Mouse (Mus musculus) v-Abl transformed pro-B cells (cell line): Measurements from ENCODE around the gene Coa3.

Source experiments
- in situ Hi-C, 2 experiments: fragments of 400-800 bp; cut with MboI; formaldehyde crosslinking; loops; one replicate each; pipeline ENCODE4 v1.15.1; 2025; ENCODE audit not compliant: unreplicated experiment in 2 of 2

The Coa3 gene

DNA sequence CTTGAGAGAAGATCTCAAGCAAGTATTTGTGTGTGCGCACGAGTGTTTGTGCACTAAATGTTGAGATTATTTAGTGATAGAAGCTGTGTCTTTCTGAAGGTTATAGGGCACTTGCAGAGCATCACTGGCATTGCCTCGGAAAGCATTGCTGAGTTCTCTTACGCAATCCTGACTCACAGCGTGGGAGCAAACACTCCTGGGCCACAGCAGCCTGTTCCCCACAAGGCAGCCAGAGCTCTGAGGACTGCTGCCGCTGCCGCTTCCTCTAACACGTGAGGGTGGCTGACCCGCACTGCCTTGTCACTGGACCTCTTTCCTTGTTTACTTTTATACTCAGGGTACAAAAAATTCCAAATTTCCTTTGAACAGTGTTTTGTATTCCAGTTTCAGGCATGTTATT lies 8.4 kb upstream of the Coa3 start:
- in situ Hi-C loops = no loop called here

GRCm38 (mm10) chr11:101283805-101284204 lies 4.9 kb upstream of the Coa3 start:
- in situ Hi-C loops = no loop called here

GRCm38 (mm10) chr11:101282896-101283295 lies 4.0 kb upstream of the Coa3 start:
- in situ Hi-C loops = no loop called here

DNA sequence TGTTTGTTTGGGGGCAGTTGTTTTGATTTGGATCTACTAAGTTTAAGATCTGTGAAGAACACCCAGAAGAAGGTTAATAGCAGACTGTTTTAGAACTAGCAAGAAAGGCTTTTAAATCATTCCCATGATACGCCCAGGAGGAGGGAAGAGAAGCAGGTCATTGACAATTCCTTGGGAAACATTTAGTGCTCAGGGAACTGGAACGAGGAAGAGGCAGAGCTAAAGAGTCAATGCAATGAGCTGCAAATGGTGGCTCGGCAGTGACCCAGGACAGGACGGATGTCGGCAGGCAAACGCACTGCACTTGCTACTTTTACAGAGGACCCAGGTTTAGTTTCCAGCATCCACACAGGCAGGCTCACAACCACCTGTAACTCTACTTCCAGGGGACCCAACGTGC lies 1.9 kb upstream of the Coa3 start:
- in situ Hi-C loops = no loop called here

DNA sequence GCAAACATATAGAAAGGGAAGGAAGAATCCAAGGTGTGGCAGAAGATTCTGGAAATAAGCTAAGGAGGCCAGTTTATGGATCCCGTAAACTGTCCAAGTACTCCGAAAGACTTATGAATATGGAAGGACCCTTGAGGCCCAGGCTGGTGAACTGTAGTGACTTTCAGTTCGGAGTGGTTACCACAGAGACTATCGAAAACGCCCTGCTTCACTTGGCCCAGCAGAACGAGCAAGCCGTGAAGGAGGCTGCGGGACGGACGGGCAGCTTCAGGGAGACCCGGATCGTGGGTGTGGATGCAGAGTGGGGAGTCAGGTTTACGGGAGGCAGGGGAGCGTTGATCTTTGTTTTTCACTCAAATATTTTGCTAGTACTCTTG lies 267 bp upstream of the Coa3 start:
- in situ Hi-C loops = no loop called here

DNA sequence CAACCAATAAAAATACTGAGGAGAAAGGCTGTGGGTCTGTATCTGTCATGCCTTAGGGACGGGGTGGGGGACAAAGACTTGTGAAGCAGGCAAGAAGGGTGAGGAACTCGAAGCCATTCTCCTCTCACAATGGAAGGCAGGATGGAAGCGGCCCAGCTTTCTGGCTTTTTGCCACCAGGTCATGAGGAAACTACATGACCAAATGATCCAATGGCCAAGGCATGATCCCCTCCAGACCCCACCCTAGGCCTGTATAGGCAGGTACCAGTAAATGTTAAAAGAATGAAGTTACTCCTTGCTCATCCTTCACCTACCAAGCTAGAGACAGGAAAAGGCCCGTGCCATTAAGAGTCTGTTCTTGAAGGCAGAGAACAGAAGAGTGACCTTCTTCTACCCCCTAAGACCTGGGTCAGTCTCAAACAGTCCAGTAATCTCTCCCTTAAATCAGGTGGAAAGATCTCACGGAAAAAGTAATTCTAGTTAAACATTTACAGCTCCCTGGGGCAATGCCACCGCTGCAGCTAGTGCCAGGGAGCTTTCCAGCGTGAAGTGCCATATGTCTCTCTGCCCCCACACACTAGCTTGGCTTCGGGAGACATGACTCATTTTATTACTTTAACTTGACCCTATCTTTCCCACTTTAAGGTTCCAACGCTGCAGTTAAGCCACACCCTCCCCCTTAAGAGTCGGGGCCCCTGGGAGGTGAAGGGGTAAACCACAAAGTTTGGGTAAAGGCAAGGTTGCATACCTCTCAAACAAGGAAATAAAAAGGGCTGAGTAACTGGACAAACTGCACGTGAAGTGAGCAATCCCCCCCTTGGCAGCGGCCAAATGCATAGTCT lies 1.3 kb downstream of the Coa3 start:
- in situ Hi-C loops = no loop called here

- in situ Hi-C loops = no loop called here
These were observed 2.4 kb downstream of the Coa3 start for GRCm38 (mm10) chr11:101276319-101277070.

DNA sequence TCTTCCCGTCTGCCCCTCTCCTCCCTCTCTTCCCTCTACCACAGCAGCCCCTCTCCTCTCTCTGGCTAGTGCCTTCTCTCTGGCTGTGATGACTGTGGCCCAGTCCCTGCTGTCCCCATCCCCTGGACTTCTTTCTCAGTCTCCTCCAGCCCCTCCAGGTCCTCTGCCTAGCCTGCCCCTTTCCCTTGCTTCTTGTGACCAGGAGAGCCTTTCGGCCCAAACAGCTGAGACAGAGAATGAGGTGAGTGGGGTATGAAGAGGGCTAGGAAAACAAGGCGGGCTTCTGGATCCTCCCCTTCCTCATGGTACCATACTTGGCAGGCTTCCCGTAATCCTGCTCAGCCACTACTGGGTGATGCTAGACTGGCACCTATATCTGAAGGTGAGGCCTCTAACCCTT lies 3.6 kb downstream of the Coa3 start:
- in situ Hi-C loops = no loop called here

DNA sequence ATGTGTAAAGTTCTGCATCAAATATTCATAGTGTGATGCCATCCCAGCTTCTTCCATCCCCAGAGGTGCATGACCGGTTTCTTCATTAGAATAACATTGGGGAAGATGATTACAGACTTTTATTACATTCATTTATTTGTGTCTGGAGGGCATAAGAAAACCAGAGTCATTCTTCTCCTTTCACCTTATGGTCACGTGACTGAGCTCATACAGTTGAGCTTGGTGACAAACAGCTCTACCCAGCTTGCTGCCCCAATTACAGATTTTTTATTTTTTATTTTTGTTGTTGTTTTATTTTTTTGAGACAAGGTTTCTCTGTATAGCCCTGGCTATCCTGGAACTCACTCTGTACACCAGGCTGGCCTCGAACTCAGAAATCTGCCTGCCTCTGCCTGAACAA lies 6.5 kb downstream of the Coa3 start:
- in situ Hi-C loops = no loop called here

GRCm38 (mm10) chr11:101269577-101270116 lies 9.3 kb downstream of the Coa3 start:
- in situ Hi-C loops = no loop called here

- in situ Hi-C loops = no loop called here
These were observed 13.0 kb downstream of the Coa3 start for GRCm38 (mm10) chr11:101265906-101266305.

DNA sequence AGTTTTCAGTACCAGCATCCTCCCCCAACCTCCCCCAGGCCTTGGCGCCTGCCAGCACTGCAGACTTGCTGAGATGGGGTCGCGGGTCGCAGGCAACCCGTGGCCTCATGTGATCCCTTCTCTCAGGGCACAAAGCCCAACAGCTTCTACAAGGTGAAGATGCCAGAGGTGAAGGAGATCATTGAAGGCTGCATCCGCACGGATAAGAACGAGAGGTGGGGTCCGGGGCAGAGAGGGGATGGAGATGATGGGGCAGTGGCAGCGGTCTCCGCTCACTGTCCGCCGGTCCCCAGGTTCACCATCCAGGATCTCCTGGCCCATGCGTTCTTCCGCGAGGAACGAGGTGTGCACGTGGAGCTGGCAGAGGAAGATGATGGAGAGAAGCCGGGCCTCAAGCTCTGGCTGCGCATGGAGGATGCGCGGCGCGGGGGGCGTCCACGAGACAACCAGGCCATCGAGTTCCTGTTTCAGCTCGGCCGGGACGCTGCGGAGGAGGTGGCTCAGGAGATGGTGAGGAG lies 13.9 kb downstream of the Coa3 start:
- in situ Hi-C loops = no loop called here

GRCm38 (mm10) chr11:101263989-101264280 lies 15.0 kb downstream of the Coa3 start:
- in situ Hi-C loops = no loop called here

DNA sequence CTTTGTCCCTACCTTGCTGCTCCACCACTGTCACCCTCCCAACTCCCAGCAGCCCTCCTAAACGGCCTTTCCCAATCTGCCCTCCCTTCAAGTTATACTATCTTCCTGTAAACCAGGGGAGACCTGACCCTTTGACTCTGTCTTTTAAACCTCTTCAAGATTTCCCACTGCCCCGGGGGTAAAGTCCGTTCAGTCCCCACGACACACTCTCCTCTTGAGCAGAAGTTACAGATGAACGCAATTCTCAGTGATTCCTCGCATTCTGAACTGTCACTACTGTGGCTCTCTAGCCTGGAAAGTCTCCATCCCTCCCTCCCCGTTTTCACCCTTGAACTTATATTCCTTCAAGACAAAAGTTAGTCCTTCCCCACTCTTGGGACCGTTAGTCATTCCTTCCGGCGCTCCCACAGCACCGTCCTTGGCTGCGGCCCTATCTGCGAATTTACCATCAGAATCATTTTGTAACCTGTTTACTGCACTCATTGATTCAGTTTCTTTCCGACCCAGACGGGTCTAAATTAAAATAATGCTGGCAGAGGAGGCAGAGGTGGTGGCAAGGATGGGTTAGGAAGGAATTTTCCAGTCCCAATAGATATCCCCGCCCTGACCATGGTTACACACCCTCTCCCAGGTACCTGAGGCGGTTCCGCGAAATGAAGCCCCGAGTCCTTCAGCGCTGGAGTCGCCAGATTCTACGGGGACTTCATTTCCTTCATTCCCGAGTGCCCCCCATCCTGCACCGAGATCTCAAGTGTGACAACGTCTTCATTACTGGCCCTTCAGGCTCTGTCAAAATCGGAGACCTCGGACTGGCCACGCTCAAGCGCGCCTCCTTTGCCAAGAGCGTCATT lies 15.6 kb downstream of the Coa3 start:
- in situ Hi-C loops = no loop called here

DNA sequence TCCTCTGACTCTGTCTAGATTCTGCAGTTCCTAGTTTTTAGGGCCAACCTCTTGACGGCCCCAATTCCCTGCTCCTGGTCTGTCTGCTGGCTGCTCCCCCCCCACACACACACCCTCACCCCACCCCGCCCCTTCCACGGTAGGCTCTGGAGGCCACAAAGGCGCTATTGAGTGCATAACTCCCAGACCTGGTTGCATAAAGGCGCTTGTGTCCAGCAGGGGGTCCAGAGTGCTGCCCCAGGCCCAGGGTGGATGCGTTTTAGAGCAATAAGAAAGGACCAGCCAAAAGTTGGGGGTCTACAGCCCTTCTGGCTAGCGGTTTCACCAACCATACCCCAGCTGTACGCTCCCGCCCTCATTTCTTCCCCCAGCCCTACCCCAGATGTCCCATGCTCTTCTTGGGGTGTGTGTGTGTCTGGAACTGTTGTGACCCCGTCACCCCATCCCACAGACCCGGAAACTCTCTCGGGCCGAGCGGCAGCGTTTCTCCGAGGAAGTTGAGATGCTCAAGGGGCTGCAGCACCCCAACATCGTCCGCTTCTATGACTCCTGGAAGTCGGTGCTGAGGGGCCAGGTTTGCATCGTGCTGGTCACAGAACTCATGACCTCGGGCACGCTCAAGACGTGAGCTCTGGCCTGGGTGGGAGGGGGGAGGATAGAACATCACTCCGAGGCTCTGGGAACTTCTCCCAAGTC lies 16.5 kb downstream of the Coa3 start:
- in situ Hi-C loops = no loop called here

DNA sequence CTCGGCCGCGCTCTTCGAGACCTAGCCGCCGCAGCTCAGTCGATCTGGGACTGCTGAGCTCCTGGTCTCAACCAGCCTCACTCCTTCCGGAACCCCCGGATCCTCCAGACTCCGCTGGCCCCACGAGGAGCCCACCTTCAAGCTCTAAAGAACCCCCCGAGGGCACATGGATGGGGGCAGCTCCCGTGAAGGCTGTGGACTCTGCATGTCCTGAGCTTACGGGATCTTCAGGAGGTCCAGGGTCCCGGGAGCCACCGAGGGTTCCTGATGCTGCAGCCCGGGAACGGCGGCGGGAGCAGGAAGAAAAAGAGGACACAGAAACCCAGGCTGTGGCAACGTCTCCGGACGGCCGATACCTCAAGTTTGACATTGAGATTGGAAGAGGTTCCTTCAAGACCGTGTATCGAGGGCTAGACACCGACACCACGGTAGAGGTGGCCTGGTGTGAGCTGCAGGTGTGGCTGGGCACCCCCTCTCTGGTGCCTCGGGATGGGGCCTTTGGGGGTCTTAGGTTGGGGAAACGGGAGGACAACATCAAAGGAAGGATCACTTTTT lies 18.0 kb downstream of the Coa3 start:
- in situ Hi-C loops = no loop called here

DNA sequence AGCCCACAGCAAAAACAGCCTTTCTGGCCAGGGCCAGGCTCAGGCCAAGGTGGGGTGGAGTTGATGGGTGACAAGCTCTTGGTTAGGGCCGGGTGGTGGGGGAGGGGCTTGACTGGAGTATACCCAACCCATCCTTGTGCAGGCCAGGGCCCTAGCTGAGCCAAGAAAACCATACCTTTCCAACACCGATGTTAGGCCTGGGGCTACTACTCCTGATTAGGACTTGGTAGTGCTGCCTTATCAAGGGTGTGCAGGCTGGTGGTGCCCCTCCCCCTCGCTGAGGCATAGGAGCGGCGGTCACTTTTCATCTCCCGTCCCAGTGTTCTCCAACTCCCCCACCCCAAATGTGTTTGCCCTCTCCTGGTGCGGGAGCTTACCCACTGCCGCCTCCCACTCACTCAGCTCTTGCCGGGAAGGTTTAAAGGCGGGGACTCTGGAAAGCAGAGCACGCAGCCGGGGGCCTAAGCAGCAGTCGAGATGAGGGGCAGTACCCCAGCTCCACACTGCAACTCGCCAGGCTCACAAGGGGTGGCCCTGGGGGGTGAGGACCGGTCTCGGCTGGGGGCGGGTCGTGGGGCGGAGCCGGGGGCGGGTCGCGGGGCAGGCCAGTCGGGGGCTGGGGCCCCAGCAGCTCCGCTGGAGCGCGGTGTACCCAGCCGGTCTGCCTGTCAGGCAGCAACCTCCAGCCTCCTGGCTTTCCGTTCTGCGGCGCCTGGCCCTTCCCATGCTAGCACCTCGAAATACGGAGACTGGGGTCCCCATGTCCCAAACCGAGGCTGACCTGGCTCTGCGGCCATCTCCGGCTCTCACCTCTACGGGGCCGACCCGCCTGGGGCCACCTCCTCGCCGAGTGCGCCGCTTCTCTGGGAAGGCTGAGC lies 18.7 kb downstream of the Coa3 start, which contains the start of gene Wnk4:
Gene Wnk4 (plus strand): TSS at position 620 of the 878 bp plus-strand sequence.
- in situ Hi-C loops = no loop called here

DNA sequence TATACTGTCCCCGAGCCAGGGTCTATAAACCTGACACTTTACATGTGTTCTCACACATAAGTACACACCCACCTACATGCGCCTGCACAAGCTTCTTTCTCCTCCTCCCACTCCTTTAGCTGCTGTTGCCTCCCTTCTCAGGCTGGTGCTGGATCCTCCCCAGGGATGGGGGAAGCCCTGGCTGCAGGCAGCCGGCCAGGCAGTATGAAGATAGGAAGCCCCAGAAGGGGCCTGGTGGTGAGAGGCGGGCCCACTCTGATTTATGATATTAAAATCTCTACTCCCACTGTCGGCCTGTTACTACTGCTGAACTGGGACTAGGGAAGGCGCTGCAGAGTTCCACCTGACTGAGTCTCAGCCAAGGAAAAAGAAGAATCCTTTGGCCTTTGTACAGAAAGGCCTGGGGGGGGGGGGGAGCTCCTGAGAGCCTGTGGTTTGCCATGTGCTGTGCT lies 19.6 kb downstream of the Coa3 start:
- in situ Hi-C loops = no loop called here
